Mouse (Mus musculus) erythroblast, embryonic 14.5 days (primary cell): ENCODE results near the gene Nkg7.

Experiments used
- GATA1 ChIP-seq: IDR thresholded peaks from 2 replicates; pipeline ENCODE4 v1.6.1; 2012; ENCODE audit warnings: low read length, inconsistent platforms, mixed read lengths
- TAL1 ChIP-seq: IDR thresholded peaks from 3 replicates; pipeline ENCODE4 v1.6.1; 2012; ENCODE audit warnings: low read length, inconsistent platforms, mixed read lengths

DNA sequence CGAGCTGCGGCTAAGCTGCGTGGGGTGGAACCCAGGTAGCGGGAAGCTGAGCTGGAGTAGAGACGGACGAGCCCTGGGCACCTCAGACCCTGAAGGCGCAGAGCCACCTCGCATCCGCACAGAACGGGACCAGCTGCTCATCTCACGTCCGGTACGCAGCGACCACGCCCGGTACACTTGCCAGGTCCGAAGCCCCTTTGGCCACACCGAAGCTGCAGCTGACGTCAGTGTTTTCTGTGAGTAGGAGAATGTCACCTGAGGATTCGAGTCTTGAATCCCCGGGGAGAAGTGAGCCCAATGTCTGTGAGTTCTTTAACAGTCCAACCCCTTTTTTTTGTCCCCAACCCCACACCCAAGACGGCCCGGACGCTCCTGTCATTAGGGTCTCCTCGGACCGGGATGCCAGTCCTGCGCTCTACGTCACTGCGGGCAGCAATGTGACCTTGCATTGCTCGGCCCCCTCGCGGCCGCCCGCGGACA, 28.0 kb downstream of the Nkg7 start:
- TF ChIP-seq TAL1: no peak
- no peak for TF ChIP-seq GATA1
